Mouse (Mus musculus) ZHBTc4 (cell line): ENCODE measurements at regions not wholly inside any gene's neighbourhood (a gene's known extent, or its start where the extent isn't known, plus 50 kb on each side); places are given as distances from the start of the nearest gene placed in this dataset.

ENCODE experiments used
- DNase-seq: peaks from one replicate; pipeline ENCODE4 v3.0.0-alpha.2; 2011; ENCODE audit warnings: low read depth, low spot score

DNA sequence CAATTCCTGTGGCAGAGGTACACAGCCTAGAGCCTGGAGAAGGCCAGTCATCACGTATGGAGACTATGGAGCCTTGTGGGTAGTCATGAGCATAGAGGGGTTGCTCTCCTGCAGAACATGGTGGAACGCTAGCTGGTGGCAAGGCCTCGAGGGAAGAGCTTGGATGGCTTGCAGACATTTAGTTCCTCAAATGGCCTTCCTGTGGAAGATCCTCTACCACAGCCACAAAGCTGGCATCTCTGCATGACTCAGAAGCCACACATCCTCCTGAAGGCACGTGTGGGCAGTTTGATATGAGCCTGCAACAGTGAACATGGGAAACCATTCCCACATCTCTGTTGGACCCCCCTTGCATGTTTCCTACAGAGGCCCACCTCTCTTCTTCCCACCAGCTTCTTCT is 547.9 kb upstream of the Lrrc6 start:
- DNase-seq: no peak

DNA sequence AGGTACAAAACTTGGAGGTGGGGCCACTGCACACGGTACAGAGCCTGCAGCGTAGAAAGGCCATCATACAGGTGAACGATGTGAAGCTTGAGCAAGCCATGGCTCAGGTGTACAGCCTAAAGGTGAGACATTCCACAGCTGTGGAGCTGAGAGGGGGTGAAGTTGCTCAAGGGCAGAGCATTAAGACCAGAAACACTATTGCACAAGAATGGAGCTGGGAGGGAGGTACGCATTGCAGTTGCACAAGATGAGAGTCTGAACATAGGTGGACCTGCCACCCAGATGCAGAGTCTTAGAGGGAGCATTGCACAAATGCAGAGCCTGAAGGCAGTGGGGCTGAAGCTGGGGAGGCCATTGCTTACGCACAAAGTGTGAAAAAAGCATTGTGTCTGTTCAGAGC is 547.4 kb upstream of the Lrrc6 start:
- no peak for DNase-seq

DNA sequence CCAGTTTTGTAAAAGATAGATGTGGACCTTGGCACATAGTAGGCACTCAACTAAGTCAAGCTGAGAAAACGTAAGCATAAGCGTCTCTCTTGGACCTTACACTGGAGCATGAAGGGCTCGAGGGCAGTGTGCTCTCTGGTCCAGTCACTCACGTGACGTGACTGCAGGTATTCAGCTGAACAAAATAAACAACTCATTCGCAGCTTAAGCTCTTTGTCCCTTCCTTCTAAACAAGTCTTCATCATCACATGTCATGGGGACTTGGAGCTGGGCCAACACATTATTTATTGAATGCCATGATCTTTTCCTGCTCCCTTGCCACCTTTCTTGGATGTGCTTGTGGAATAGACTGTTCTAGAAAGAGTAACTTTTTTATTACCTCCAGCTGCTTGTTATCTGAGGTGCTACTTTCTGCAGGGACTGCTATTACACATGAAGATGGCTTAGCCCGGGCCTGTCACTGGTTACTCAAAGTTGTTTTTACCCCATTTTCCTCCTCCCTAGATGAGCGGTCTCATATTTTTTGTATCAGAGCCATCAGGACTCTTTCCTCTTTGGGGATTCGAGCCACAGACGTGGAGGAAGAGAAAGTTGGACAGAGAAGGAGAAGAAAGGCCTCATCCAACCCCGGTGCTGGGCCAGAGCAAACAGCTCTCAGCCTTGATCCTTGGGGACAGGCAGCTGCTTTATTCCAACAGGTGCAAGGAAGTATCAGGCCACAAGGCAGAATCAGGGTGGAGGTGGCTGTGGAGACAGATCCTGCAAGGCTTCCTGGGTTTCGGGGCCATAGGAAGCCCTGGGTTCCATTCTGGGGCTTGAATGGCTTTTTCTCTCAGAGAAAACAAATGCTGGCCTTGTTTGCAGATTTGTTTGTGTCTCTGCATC is 545.5 kb upstream of the Lrrc6 start:
- no peak for DNase-seq

DNA sequence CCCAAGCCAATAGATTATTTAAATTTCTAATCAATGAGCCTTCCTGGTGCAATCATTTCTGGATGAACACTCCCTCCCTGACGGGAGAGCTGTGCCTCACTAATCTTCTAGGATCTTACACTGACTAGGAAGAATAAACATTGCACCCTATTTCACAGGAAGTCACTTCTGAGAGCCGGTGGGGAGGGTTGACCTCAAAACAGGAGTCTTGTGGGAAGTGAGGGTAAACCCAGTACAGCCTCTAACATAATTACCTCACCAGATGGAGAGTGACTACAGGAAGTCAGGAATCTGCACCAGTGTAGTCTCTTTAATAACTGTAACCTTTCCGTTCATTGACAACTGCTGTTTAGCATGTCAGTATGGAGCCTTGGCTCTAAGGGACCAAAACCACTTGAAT is 544.6 kb upstream of the Lrrc6 start:
- no peak for DNase-seq

DNA sequence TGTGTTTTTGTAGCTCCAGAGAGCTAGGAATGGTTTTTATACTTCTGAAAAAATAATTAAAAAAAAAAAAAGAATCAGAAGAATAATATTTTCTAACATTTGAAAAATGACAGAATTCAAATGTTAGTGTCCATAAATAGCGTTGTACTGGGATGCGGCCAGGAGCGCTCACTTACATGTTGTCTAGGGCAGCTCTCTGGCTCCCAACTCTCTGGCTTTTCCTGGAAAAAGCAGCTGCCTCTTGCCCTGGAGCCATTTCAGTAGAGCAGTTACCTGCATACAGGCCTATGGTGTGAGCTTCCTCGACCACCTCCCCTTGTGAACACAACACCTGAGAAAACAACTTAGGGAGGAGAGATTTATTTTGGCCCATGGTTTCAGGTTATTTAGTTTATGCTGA is 544.1 kb upstream of the Lrrc6 start:
- DNase-seq: no peak

DNA sequence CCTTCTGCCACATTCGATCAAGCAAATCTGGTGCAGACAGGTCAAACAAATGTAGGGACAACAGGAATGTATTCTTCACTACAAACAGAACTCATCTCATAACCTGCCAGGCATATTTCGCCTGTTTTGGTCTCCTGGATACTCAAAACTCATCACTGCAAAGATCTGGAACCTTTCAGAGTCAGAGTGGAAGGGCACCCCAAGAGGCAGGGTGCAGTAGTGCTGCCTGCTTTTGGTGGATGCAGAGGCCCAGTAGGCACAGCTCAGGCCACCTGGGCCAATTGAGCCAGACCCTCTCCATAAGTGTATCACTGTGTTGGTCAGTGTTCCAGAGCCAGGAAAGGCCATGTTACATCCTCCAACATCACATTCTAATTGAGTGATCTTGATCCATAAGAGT is 541.4 kb upstream of the Lrrc6 start:
- peak; percentile 43 for DNase-seq

DNA sequence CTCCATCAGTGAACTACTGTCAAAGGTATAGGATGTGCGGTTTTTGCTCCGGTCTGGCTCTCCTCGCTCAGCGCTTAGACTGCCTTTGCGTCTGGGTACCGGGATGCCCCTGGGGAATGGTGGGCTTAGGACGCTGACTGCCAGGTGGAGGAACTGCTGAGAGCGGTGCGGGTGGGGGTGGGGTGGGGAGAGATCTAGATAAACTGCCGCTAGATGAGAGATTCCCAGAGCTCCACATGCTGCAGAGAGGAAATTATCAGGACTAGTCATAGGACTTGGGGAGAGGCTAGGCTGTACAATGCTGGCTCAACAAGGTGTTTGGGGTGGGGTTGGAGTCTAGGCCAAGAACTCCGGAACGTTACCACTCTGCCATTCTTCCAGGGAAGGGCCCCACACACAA is 539.5 kb upstream of the Lrrc6 start:
- DNase-seq: peak; percentile 10

DNA sequence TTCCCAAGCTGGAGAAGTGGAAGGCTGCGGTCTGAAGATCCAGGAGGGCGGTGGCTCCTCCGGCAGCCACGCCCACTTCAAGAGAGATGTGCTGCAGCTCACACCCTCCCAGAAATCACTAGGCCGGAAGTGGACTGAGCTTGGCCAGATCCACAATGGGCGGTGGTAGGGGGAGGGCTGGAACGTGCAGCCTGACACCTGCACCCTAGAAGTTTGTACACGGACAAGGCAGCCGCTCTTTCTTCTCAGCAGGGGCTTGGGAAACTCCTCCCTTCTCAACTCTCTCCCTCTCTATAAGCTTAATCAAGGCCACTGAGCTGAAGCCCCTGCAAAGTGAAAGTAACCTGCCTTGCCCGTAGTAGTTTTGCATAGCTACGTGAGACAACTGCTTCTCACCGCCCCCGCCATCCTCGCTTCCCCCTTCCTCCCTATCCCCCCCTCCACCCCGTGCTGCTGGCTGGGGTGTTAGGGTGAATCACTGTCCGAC is 538.8 kb upstream of the Lrrc6 start:
- DNase-seq: peak; percentile 97

DNA sequence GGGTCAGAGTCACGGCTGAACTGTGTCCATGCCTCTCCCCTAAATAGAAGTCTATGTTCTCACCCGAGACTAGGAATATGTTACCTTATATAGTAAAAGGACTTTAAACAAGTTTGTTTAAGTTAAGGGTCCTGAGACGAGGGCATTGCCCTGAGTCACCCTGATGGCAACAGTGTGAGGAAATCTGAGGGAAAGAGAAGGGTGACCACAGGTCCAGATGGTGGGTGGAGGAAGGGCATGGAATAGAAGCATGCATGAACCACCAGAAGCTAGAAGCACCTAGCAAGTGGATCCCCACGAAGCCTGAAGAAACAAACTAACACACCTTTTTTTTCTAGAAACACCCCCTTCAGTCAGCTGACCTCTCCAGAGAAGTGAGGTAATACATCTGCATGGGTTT is 536.9 kb upstream of the Lrrc6 start:
- DNase-seq: no peak

DNA sequence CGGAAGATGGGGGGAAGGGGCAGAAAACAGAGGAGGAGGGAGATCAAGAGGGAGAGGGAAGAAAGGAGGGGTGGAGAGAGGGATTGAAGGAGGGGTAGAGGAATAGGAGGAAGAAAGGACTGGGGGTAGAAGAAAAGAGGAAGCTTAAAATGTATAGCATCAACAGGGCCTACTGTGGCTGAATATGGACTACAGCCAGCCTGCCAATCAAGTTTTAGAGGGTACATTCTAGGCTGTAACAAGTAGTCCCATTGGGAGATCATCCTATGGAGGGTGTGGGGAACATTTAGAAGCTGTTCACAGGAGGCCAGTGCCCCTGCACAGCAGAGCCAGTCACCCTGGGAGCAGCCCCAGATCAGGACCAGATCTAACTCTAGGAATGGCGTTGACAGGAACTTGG is 535.6 kb upstream of the Lrrc6 start:
- DNase-seq: no peak

DNA sequence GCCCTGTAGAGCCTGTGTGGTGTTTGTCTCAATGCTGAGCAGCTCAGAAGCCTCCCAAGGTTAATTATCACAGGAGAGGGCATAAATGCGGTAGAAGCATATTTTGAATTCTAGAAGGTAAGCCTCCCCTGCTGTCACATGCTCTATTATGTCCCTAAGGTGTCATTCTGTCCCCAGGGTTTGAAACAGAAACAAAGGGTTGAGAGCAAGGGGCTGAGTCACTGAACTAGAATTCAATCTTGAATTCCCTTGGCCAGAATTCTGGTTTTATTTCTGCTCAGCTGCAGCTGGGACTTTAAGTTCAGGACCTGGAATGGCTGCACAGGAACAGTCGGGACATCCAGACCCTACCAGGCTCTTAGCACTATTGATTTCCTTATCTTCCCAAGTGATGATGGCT is 533.2 kb upstream of the Lrrc6 start:
- DNase-seq: no peak

DNA sequence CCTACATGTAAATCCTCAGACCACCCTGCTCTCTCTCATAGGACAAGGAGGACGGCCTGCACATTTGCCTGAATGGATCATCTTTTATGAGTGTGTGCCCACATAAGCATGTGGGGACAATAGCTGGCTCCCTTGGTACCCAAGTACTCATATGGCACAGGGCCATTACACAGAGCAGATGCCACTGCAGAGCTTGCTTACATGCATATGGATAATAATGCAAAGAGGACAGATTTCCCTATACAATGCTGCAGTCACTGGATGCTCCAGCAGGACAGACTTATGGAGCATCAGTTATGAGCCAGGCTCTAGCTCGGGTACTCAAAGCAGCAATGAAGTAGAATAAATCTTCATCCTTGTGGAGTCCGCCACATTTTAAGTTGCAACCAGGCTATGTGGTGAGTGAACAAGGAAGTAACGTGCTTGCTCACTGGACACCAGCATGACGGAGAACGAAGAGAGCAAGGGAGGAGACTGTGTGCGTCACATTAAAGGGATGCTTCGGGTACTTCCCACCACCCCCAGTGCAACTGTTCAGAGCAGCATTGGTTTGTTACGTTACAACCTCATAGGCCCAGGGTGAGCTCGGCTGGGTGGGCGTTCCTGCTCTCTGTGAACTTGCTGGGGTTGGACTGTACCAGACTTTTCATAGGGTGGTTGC is 531.3 kb upstream of the Lrrc6 start:
- no peak for DNase-seq

DNA sequence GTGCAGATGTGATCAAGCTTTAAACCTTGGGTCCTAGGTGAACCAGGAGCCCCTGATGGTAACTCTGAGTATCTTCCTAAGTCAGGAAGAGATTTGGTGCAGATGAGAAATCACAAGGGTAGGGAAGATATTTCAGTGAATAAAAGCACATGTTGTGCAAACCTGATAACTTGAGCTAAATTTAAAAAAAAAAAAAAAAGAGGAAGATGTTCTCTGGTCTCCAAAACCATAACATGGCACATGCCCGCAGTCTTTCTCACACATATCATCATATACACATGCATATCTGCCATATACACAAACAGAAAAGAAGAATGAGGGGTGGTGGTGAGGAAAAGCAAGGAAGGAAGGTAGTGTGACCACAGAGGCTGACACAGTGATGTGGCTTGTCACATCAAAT is 530.3 kb upstream of the Lrrc6 start:
- no peak for DNase-seq

DNA sequence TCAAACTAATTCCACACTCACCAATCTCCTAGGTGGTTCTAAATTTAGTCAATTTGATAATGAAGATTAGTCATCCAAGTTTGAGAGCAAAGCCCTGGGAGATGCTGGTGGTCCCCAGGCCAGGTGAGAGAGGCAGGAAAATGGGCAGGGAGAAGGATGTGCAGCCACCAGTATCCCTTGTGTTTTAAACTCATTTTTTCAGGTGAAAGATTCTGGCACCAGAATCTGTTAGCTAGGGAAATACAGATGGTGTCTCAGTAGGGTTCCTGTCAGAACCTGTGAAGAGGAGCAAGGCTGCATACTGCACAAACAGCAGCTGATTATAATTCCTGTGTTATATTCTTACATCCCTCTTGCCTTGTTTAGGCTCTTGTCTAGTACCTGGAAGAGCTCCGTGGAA is 527.5 kb upstream of the Lrrc6 start:
- no peak for DNase-seq

DNA sequence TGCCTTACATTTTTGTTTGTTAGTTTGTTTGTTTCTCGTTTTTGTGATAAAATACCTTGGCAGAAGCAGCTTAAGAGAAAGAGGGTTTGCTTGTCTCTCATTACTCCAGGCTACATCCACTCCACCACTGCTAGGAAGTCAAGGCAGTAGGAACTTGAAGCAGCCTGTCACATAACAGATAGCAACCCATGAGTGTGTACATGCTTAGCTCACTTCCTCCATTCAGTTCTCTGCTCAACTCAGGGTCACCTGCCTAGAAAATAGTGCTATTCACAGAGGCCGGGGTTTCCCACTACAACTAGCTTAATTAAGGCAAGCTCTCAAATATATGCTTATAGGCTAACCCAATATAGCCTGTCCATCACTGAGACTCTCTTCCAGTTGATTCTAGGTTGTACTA is 527.0 kb upstream of the Lrrc6 start:
- no peak for DNase-seq

DNA sequence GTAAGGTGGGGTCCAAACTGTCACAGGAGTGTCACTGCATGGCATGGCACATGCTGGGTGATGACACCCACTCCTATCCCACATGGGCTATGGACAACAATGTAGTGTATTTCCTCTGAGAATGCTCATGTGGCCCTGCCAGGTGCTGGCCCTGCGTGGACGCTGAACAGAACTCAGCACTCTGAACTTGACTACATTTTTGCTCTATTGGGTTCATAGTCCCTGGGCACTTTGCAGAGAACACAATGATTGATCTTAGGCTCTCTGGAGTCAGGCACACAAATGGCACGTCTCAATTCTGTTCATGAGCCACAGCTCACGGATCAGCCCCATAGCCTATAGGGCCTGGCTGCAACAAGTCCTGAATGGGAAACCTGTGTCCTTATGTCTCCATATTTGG is 525.0 kb upstream of the Lrrc6 start:
- DNase-seq: no peak

DNA sequence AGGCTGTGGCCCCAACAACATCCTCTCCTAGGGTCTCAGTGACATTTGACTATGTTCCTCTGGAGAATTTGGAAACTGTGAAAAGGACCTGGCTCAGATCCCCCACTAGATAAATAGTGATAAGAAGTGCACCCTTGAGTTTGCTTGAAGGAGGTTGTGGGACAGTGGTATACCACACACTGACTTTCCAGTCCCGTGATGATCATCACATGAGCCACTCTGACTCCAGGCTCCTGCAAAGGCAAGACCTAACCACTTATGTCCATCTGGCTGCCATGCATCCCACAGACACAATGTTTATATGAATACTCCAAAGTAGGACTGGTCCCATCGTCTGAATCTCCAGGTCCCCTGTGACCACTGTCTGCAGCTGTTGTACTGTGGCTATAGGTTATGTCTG is 523.7 kb upstream of the Lrrc6 start:
- no peak for DNase-seq

DNA sequence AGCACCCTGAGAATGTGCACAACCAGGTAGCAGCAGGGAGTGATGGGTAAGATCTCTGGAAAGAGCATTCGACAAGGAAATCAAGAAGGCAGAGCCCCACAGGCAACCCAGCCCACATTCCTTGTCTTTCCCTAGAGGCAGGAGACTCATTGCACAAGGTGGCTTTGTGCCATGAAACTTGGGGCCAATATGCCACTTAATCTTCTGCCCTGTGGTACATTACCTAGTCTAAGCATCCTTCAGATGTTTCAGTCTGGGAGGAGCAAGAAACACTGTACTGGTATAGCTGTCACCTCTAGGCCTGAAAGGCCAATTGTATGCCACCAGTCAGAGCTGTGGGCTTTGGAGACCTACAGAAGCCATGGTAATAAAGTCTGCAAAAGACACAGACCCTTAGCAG is 522.4 kb upstream of the Lrrc6 start:
- no peak for DNase-seq

DNA sequence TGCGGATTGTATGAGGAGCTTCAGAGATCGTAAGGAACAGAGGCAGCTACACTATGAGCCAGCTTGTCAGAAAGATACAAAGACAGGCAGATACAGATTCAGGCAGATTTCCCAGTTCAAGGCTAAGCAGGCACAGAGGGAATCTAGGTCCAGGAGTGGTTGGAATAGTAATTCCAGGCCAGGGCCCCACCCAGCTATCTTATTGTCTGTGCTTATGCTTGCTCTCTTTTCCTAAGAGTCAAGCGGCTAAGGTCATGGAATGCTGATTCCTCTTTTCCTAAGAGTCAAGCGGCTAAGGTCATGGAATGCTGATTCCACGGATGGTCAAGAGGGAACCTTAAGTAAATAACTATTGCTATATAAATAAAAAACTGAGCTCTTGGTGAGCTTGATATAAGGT is 520.7 kb upstream of the Lrrc6 start:
- DNase-seq: peak; percentile 83

DNA sequence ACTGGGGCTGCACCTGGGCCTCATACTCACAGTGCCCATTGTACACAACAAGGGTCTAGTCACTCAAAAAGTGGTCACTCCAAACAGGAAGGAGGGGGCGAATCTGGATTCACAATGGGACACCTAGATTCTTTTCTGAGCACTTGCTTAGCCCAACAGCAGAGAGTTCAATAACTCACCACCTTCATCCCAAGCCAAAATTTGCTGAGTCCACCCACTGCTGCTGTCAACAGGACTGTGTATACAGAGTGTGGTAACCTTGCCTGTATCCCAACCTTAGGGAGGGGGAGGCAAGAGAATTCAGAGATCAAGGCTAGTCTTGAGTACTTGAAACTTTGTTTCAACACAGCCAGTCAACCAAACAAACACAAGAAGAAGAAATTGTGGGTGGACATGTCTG is 519.2 kb upstream of the Lrrc6 start:
- DNase-seq: no peak

DNA sequence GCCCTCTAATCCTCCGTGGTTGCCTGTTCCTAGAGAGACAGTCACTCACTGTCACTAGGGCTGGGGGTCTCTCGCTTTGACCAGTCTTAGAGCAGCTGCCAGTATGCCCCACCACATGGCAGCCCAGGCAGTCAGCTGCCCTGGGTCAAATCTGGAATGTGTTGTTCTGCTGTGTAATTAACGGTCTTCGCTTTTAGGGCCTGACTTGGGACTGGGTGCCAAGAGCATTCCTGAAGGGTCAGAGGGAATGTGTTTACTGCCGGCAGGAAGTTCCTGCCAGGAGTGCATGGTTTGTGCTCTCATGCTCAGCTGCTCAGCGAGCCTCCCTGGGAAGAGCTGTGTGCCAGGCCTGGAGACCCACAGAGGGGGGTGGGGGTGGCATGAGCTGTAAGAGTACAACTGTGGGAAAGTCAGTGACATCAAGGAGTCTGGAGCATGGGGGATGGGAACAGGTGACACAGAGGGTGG is 518.5 kb upstream of the Lrrc6 start:
- DNase-seq: peak; percentile 30
